Mouse (Mus musculus): Measurements from ENCODE around the gene Thrap3. TPM values are rescaled to one million over a fixed set of nuclear protein-coding genes. Genes with fewer than 3 reads are reported as not detected.

The Thrap3 gene
- polyA plus RNA-seq, 1 experiment from 2014 or later = 263 TPM

DNA sequence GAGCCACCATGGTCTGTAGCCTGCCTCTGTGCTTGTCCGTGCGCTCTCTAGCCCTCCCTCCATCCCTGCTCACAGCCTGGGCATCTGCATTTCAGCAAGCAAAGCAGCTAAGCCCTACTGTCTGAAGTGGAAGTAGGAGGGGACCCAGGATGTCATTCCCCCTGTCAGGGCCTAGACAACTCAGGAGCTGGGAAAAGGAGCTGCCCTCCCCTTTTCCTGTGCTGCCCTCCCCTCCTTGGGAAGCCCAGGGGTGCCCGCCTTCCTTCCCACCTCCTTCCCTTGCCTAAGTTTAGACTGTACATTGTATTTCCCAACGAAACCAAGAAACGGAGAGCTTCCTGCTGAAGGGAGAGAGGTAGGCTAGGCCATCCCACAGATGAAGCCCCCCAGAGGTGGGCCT lies 61.5 kb downstream of the Thrap3 start:
- Histone ChIP-seq H3K27ac (ENCODE audit: low read depth, low read length) (no peak overlapping the region), H3K4me1 (replicated peaks; ENCODE audit: control insufficient read depth, insufficient read depth, low read length) (no peaks in the 10 kb centered on the region), H3K9me3 (ENCODE audit: control insufficient read depth, low read length) (no peaks in the 10 kb centered on the region), H3K36me3 (ENCODE audit: control insufficient read depth, insufficient read depth, low read length) (peaks cover 6% of the 10 kb centered on the region; the same call in 1 of the 2 replicates), H3K9ac (ENCODE audit: low read length) (no peak overlapping the region), H3K4me2 (ENCODE audit: low read depth, low read length, severe bottlenecking) (no peak overlapping the region), H3K4me3 (ENCODE audit: low read depth, low read length) (no peak overlapping the region), H3K27me3 (ENCODE audit: control insufficient read depth, insufficient read depth, low read length) (no peaks in the 10 kb centered on the region)
- no peak for DNase-seq (ENCODE audit: low spot score)
- no peak for ATAC-seq (replicated peaks; ENCODE audit: low FRiP score)
- WGBS = 91% methylated on average over 5 of the region's 5 CpGs

DNA sequence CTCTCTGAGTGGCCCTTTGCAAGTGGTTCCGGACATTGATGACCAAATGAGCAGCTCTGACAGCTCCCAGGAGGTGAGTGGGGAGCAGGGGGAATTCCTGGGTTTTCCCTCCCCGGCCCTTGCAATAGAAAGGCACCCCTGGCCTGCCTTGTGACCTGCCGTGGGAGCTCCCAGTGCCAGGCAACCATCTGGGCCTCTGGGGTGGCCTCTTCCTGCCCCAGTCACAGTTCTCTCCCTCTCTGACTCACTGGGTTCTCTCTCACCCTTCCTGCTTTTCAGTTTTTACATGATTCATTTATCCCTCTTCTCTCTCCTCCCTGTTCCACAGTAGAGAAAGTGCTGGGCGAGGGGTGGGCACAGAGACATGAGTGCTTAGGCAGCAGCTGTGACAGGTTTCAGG lies 64.8 kb downstream of the Thrap3 start:
- Histone ChIP-seq H3K27ac (ENCODE audit: low read depth, low read length) (no peak overlapping the region), H3K4me1 (replicated peaks; ENCODE audit: control insufficient read depth, insufficient read depth, low read length) (no peaks in the 10 kb centered on the region), H3K4me3 (ENCODE audit: low read depth, low read length) (no peak overlapping the region), H3K4me2 (ENCODE audit: low read depth, low read length, severe bottlenecking) (no peak overlapping the region), H3K9ac (ENCODE audit: low read length) (no peak overlapping the region), H3K9me3 (ENCODE audit: control insufficient read depth, low read length) (no peaks in the 10 kb centered on the region), H3K27me3 (ENCODE audit: control insufficient read depth, insufficient read depth, low read length) (no peaks in the 10 kb centered on the region), H3K36me3 (ENCODE audit: control insufficient read depth, insufficient read depth, low read length) (peaks cover 6% of the 10 kb centered on the region; the same call in 1 of the 2 replicates)
- ATAC-seq (replicated peaks; ENCODE audit: low FRiP score) = no peak
- 83% methylated on average over 4 of the region's 4 CpGs for WGBS
- no peak for DNase-seq (ENCODE audit: low spot score)

DNA sequence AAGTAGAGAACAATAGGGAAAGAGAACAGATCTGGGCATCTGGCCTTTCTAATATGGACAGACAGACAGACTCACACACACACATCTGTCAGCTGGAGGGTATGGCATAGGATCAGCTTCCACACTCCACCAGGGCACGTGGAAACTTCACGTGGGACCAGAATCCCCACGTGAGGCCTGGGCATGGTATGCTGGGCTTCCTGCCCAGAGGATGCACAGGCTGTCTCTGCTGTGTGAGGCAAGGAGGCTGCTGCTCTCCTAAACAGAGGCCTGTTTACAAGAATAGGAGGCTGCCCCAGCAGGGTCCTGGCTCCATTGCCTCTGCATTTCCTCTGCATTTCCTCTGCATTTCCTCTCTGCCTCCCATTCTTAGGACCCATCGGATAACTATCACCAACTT lies 67.9 kb downstream of the Thrap3 start:
- Histone ChIP-seq H3K27ac (ENCODE audit: low read depth, low read length) (no peak overlapping the region), H3K4me3 (ENCODE audit: low read depth, low read length) (no peak overlapping the region), H3K4me2 (ENCODE audit: low read depth, low read length, severe bottlenecking) (no peak overlapping the region), H3K9me3 (ENCODE audit: control insufficient read depth, low read length) (no peaks in the 10 kb centered on the region), H3K27me3 (ENCODE audit: control insufficient read depth, insufficient read depth, low read length) (no peaks in the 10 kb centered on the region), H3K9ac (ENCODE audit: low read length) (no peak overlapping the region), H3K36me3 (ENCODE audit: control insufficient read depth, insufficient read depth, low read length) (peaks cover 6% of the 10 kb centered on the region; the same call in 1 of the 2 replicates), H3K4me1 (replicated peaks; ENCODE audit: control insufficient read depth, insufficient read depth, low read length) (0 out of 2 replicates have a peak, but pooled peaks cover 2% of the 10 kb centered on the region)
- DNase-seq (ENCODE audit: low spot score) (no peak), ATAC-seq (replicated peaks; ENCODE audit: low FRiP score) (no peak)
- WGBS = 92% methylated on average over 4 of the region's 4 CpGs

DNA sequence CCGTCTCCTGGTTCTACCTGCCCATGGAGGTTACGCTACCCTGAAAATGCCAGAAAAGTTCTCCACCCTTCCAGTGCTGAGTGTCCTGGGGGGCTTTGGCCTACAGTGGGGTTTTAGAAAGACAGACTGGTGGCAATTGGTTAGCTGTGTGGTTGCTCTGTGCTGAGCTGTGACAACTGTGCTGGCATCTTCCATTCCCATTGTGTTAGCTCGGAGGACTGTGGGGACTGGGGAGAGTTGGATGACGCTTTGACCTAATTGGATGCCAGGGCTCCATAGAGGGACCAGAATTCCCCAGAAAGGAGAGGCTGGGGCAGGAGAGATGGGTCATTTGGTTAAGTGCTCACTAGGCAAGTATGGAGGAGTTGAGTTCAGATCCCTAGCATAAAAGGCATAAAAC lies 68.3 kb downstream of the Thrap3 start:
- Histone ChIP-seq H3K27ac (ENCODE audit: low read depth, low read length) (no peak overlapping the region), H3K9ac (ENCODE audit: low read length) (no peak overlapping the region), H3K27me3 (ENCODE audit: control insufficient read depth, insufficient read depth, low read length) (no peaks in the 10 kb centered on the region), H3K4me1 (replicated peaks; ENCODE audit: control insufficient read depth, insufficient read depth, low read length) (0 out of 2 replicates have a peak, but pooled peaks cover 2% of the 10 kb centered on the region), H3K4me3 (ENCODE audit: low read depth, low read length) (no peak overlapping the region), H3K36me3 (ENCODE audit: control insufficient read depth, insufficient read depth, low read length) (peaks cover 6% of the 10 kb centered on the region; the same call in 1 of the 2 replicates), H3K9me3 (ENCODE audit: control insufficient read depth, low read length) (no peaks in the 10 kb centered on the region), H3K4me2 (ENCODE audit: low read depth, low read length, severe bottlenecking) (no peak overlapping the region)
- DNase-seq (ENCODE audit: low spot score) (no peak), ATAC-seq (replicated peaks; ENCODE audit: low FRiP score) (no peak)
- WGBS = 94% methylated on average over 4 of the region's 4 CpGs

DNA sequence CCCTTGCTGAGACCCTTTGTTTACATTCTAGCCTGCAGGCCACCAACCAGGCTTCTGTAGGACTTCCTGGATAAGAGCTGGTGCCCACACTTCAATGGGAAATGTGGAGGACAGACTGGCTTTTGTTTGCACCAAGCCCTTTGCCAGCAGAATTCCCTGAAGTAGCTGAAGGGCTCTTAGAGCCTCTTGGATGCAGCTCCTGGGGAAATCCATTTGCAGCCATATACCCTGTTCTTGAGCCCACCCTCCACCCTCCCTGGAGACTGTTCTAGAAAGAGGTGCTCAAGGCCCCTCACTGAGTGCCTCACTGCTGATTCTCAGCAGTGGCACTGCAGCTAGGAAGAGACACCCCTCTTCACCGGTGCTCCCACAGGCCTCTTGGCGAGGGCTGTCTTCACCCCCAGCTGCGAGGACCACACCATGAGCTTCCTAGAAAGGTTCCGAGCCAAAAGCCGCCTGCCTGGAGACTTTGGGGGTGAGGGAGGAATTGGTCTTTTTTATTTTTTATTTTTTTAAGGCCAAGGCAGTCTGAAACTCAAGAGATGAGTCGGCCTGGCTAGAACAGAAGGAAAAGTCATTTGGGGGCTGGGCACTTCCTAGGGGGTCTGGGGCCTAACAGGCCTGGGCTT lies 69.8 kb downstream of the Thrap3 start:
- no peak overlapping the region for H3K27ac ChIP-seq (ENCODE audit: low read depth, low read length)
- peaks cover 5% of the 10 kb centered on the region; the same call in 1 of the 2 replicates for H3K36me3 ChIP-seq (ENCODE audit: control insufficient read depth, insufficient read depth, low read length)

DNA sequence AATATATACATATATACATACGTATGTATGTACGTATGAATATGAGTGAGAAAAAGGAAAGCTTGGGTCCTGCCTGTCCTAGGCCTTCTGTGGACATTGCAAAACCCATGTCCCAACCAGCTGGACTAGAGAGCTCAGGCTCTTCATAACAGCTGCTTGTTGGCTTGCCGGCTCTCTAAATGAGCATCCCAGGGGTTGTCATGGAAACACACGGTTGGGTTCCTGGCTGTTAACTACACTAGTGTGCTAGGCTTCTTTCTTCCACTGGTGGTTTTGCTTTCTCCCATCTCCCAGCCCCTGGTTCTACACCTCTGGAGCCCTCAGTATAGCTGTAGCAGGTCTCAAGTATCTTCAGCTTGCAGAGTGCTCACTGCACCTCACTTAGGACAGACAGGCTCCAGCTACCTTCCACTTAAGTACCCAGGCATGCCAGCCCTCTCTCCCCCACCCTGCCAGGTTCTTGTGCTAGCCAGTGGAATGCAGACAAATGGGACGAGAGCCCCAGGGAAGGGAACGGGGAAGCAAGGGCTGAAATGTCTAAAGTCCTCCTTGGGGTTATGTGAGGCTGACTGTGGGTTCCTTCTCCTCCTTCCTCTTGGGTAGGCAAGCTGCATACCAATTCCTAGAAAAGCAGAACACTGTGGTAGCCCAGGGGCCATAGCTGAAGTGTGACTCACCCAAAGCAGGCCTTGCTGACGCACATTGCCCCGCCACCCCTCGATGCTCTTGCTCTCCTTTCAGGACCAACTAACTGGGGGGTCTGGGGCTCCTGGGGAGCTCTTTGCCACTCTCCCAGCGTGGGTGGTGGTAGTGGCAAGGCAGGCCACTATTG lies 71.1 kb downstream of the Thrap3 start:
- DNase-seq (ENCODE audit: low spot score) (no peak), ATAC-seq (replicated peaks; ENCODE audit: low FRiP score) (no peak)
- Histone ChIP-seq H3K4me3 (ENCODE audit: low read depth, low read length) (no peak overlapping the region), H3K4me1 (replicated peaks; ENCODE audit: control insufficient read depth, insufficient read depth, low read length) (0 out of 2 replicates have a peak, but pooled peaks cover 2% of the 10 kb centered on the region), H3K36me3 (ENCODE audit: control insufficient read depth, insufficient read depth, low read length) (peaks cover 3% of the 10 kb centered on the region; the same call in 1 of the 2 replicates), H3K4me2 (ENCODE audit: low read depth, low read length, severe bottlenecking) (no peak overlapping the region), H3K27ac (ENCODE audit: low read depth, low read length) (no peak overlapping the region), H3K27me3 (ENCODE audit: control insufficient read depth, insufficient read depth, low read length) (no peaks in the 10 kb centered on the region), H3K9ac (ENCODE audit: low read length) (no peak overlapping the region), H3K9me3 (ENCODE audit: control insufficient read depth, low read length) (no peaks in the 10 kb centered on the region)
- WGBS = 58% methylated on average over 10 of the region's 10 CpGs

More for the DNA sequence above, 69.8 kb downstream of the Thrap3 start:
- Histone ChIP-seq H3K9ac (ENCODE audit: low read length) (no peak overlapping the region), H3K27me3 (ENCODE audit: control insufficient read depth, insufficient read depth, low read length) (no peaks in the 10 kb centered on the region), H3K4me1 (replicated peaks; ENCODE audit: control insufficient read depth, insufficient read depth, low read length) (0 out of 2 replicates have a peak, but pooled peaks cover 2% of the 10 kb centered on the region), H3K4me2 (ENCODE audit: low read depth, low read length, severe bottlenecking) (no peak overlapping the region), H3K9me3 (ENCODE audit: control insufficient read depth, low read length) (no peaks in the 10 kb centered on the region), H3K4me3 (ENCODE audit: low read depth, low read length) (no peak overlapping the region)
- no peak for DNase-seq (ENCODE audit: low spot score)
- 83% methylated on average over 6 of the region's 6 CpGs for WGBS
- ATAC-seq (replicated peaks; ENCODE audit: low FRiP score) = no peak

DNA sequence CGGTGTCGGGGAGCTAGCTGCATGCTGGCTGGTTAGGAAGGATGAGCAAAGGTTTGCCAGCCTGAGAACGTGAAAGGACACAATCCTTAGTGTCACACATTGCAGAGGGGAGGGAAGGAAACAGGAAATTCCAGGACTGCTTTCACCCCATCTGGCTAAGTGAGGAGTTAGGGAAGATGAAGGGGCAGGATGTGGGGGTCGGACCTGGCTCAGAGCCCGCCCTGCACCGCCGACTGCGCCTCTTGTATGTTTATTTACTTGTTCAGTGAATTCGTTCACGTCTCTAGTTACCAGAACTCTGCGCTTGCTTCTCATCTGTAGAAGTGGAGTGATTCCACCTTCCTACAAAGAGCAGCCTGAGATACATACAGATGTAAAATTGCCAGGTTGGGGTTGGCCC lies 72.1 kb downstream of the Thrap3 start:
- Histone ChIP-seq H3K9me3 (ENCODE audit: control insufficient read depth, low read length) (no peaks in the 10 kb centered on the region), H3K27ac (ENCODE audit: low read depth, low read length) (no peak overlapping the region), H3K36me3 (ENCODE audit: control insufficient read depth, insufficient read depth, low read length) (peaks cover 3% of the 10 kb centered on the region; the same call in 1 of the 2 replicates), H3K4me3 (ENCODE audit: low read depth, low read length) (no peak overlapping the region), H3K4me2 (ENCODE audit: low read depth, low read length, severe bottlenecking) (no peak overlapping the region), H3K4me1 (replicated peaks; ENCODE audit: control insufficient read depth, insufficient read depth, low read length) (0 out of 2 replicates have a peak, but pooled peaks cover 2% of the 10 kb centered on the region), H3K27me3 (ENCODE audit: control insufficient read depth, insufficient read depth, low read length) (no peaks in the 10 kb centered on the region), H3K9ac (ENCODE audit: low read length) (no peak overlapping the region)
- WGBS = 76% methylated on average over 11 of the region's 11 CpGs
- ATAC-seq (replicated peaks; ENCODE audit: low FRiP score) (no peak), DNase-seq (ENCODE audit: low spot score) (no peak)

DNA sequence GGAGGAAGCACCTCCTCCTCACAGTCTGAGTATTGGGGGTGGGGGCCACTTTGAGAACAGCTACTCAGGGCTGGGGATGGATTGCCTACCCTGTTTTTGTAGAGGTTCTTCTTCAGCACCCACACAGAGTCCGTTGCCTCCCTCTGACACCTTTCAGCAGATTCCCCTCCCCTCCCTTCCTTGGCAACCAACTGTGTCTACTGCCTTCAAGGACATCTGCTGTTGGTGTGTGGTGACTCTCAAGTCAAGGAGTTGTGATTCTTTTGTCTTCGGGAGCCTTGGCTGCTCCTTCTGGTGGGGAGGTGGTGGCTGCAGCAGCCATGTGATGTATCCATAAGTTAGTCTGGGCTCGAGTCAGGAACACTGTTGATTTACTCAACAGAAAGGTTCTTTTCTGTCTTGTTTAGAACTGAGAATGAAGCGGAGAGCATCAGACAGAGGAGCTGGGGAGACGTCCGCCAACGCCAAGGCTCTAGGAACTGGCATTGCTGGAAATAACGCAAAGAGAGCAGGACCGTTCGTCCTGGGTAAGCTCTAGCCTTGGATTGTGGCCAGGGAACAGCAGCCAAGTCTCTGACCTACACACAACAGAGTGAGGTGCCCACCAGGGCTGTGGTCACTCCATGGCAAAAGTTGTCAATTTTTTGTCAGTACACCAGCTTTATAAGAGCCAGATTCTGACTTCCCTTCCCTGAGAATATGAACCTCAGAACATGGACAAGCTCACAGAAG lies 79.1 kb downstream of the Thrap3 start:
- Histone ChIP-seq H3K4me2 (ENCODE audit: low read depth, low read length, severe bottlenecking) (no peak overlapping the region), H3K9me3 (ENCODE audit: control insufficient read depth, low read length) (peaks cover 3% of the 10 kb centered on the region; the same call in 1 of the 2 replicates), H3K4me3 (ENCODE audit: low read depth, low read length) (no peak overlapping the region), H3K36me3 (ENCODE audit: control insufficient read depth, insufficient read depth, low read length) (peaks cover 3% of the 10 kb centered on the region; the same call in 1 of the 2 replicates), H3K27me3 (ENCODE audit: control insufficient read depth, insufficient read depth, low read length) (no peaks in the 10 kb centered on the region), H3K9ac (ENCODE audit: low read length) (no peak overlapping the region), H3K27ac (ENCODE audit: low read depth, low read length) (no peak overlapping the region), H3K4me1 (replicated peaks; ENCODE audit: control insufficient read depth, insufficient read depth, low read length) (no peaks in the 10 kb centered on the region)
- WGBS = 91% methylated on average over 10 of the region's 10 CpGs
- ATAC-seq (replicated peaks; ENCODE audit: low FRiP score) (no peak), DNase-seq (ENCODE audit: low spot score) (no peak)

Measured in forebrain, embryonic 11.5 days (tissue).